Mouse (Mus musculus): Measurements from ENCODE around the gene Eml1. TPM values are rescaled to one million over a fixed set of nuclear protein-coding genes. Genes with fewer than 3 reads are reported as not detected.

Eml1 gene
- polyA plus RNA-seq, 1 experiment from 2014 or later = 27.8 TPM

- Histone ChIP-seq H3K4me2 (replicated peaks; ENCODE audit: low read depth) (peak overlapping the region; percentile 85), H3K27me3 (replicated peaks; ENCODE audit: control insufficient read depth, insufficient read depth, low read length) (0 out of 2 replicates have a peak, but pooled peaks cover 8% of the 10 kb centered on the region), H3K27ac (ENCODE audit: low read depth, low read length) (peak overlapping the region; percentile 65; the same call in 1 of the 2 replicates), H3K36me3 (ENCODE audit: control insufficient read depth, insufficient read depth) (no peaks in the 10 kb centered on the region), H3K4me3 (ENCODE audit: low read depth, low read length) (peak overlapping the region; percentile 59), H3K9me3 (ENCODE audit: control insufficient read depth) (no peaks in the 10 kb centered on the region), H3K4me1 (replicated peaks; ENCODE audit: control insufficient read depth, insufficient read depth, low read length) (no peaks in the 10 kb centered on the region), H3K9ac (ENCODE audit: low read depth, low read length) (peak overlapping the region; percentile 66)
- TF ChIP-seq CTCF (IDR thresholded peaks at IDR 0.05; ENCODE audit: low read depth) = no peak; the same call in none of the 2 replicates
- 4% methylated on average over 13 of the region's 14 CpGs for WGBS
- peak; percentile 29; the same call in 1 of the 2 replicates for ATAC-seq
Measured at GRCm38 (mm10) chr12:108422495-108422857, 51.7 kb downstream of the Eml1 start.

- H3K36me3 ChIP-seq (ENCODE audit: control insufficient read depth, insufficient read depth) = no peaks in the 10 kb centered on the region
- 0 out of 2 replicates have a peak, but pooled peaks cover 8% of the 10 kb centered on the region for H3K27me3 ChIP-seq (replicated peaks; ENCODE audit: control insufficient read depth, insufficient read depth, low read length)
- H3K9me3 ChIP-seq (ENCODE audit: control insufficient read depth) = no peaks in the 10 kb centered on the region
- H3K4me1 ChIP-seq (replicated peaks; ENCODE audit: control insufficient read depth, insufficient read depth, low read length) = no peaks in the 10 kb centered on the region
- WGBS = under 1% methylated on average over 71 of the region's 90 CpGs
- peak; percentile 55 for TF ChIP-seq CTCF (IDR thresholded peaks at IDR 0.05; ENCODE audit: low read depth)
- H3K4me2 ChIP-seq (replicated peaks; ENCODE audit: low read depth) = peak overlapping the region; percentile 85
- H3K27ac ChIP-seq (ENCODE audit: low read depth, low read length) = peak overlapping the region; percentile 65
- peak overlapping the region; percentile 66 for H3K9ac ChIP-seq (ENCODE audit: low read depth, low read length)
- peak; percentile 91 for ATAC-seq
- H3K4me3 ChIP-seq (ENCODE audit: low read depth, low read length) = peak overlapping the region; percentile 59
Measured at GRCm38 (mm10) chr12:108422858-108423631, 52.3 kb downstream of the Eml1 start.

GRCm38 (mm10) chr12:108430964-108431363, 60.2 kb downstream of the Eml1 start:
- 71% methylated on average over 3 of the region's 3 CpGs for WGBS

GRCm38 (mm10) chr12:108431714-108432113, 61.0 kb downstream of the Eml1 start:
- no peak overlapping the region for H3K4me2 ChIP-seq (replicated peaks; ENCODE audit: low read depth)
- no peaks in the 10 kb centered on the region for H3K4me1 ChIP-seq (replicated peaks; ENCODE audit: control insufficient read depth, insufficient read depth, low read length)
- H3K9me3 ChIP-seq (ENCODE audit: control insufficient read depth) = no peaks in the 10 kb centered on the region
- no peak overlapping the region for H3K27ac ChIP-seq (ENCODE audit: low read depth, low read length)
- no peaks in the 10 kb centered on the region for H3K27me3 ChIP-seq (replicated peaks; ENCODE audit: control insufficient read depth, insufficient read depth, low read length)
- no peak for TF ChIP-seq CTCF (IDR thresholded peaks at IDR 0.05; ENCODE audit: low read depth)
- ATAC-seq = no peak
- 81% methylated on average over 6 of the region's 6 CpGs for WGBS
- no peaks in the 10 kb centered on the region for H3K36me3 ChIP-seq (ENCODE audit: control insufficient read depth, insufficient read depth)
- H3K9ac ChIP-seq (ENCODE audit: low read depth, low read length) = no peak overlapping the region
- H3K4me3 ChIP-seq (ENCODE audit: low read depth, low read length) = no peak overlapping the region

More at GRCm38 (mm10) chr12:108430964-108431363, 60.2 kb downstream of the Eml1 start:
- no peak for TF ChIP-seq CTCF (IDR thresholded peaks at IDR 0.05; ENCODE audit: low read depth)
- Histone ChIP-seq H3K4me2 (replicated peaks; ENCODE audit: low read depth) (no peak overlapping the region), H3K9me3 (ENCODE audit: control insufficient read depth) (no peaks in the 10 kb centered on the region), H3K27me3 (replicated peaks; ENCODE audit: control insufficient read depth, insufficient read depth, low read length) (no peaks in the 10 kb centered on the region), H3K36me3 (ENCODE audit: control insufficient read depth, insufficient read depth) (no peaks in the 10 kb centered on the region), H3K4me3 (ENCODE audit: low read depth, low read length) (no peak overlapping the region), H3K9ac (ENCODE audit: low read depth, low read length) (no peak overlapping the region), H3K4me1 (replicated peaks; ENCODE audit: control insufficient read depth, insufficient read depth, low read length) (no peaks in the 10 kb centered on the region), H3K27ac (ENCODE audit: low read depth, low read length) (no peak overlapping the region)
- ATAC-seq = no peak

GRCm38 (mm10) chr12:108432578-108432977, 61.8 kb downstream of the Eml1 start:
- ATAC-seq = no peak
- no peak for TF ChIP-seq CTCF (IDR thresholded peaks at IDR 0.05; ENCODE audit: low read depth)
- WGBS = 67% methylated on average over 5 of the region's 5 CpGs
- no peaks in the 10 kb centered on the region for H3K36me3 ChIP-seq (ENCODE audit: control insufficient read depth, insufficient read depth)
- no peaks in the 10 kb centered on the region for H3K9me3 ChIP-seq (ENCODE audit: control insufficient read depth)
- H3K27ac ChIP-seq (ENCODE audit: low read depth, low read length) = no peak overlapping the region
- H3K4me3 ChIP-seq (ENCODE audit: low read depth, low read length) = no peak overlapping the region
- no peaks in the 10 kb centered on the region; the same call in 1 of the 2 replicates for H3K4me1 ChIP-seq (replicated peaks; ENCODE audit: control insufficient read depth, insufficient read depth, low read length)
- H3K4me2 ChIP-seq (replicated peaks; ENCODE audit: low read depth) = no peak overlapping the region
- H3K27me3 ChIP-seq (replicated peaks; ENCODE audit: control insufficient read depth, insufficient read depth, low read length) = no peaks in the 10 kb centered on the region
- no peak overlapping the region for H3K9ac ChIP-seq (ENCODE audit: low read depth, low read length)

- Histone ChIP-seq H3K4me3 (ENCODE audit: low read depth, low read length) (no peak overlapping the region), H3K27ac (ENCODE audit: low read depth, low read length) (no peak overlapping the region), H3K27me3 (replicated peaks; ENCODE audit: control insufficient read depth, insufficient read depth, low read length) (no peaks in the 10 kb centered on the region), H3K9ac (ENCODE audit: low read depth, low read length) (no peak overlapping the region), H3K9me3 (ENCODE audit: control insufficient read depth) (no peaks in the 10 kb centered on the region), H3K4me1 (replicated peaks; ENCODE audit: control insufficient read depth, insufficient read depth, low read length) (no peaks in the 10 kb centered on the region; the same call in 1 of the 2 replicates), H3K36me3 (ENCODE audit: control insufficient read depth, insufficient read depth) (no peaks in the 10 kb centered on the region), H3K4me2 (replicated peaks; ENCODE audit: low read depth) (no peak overlapping the region)
- ATAC-seq = no peak
- no peak for TF ChIP-seq CTCF (IDR thresholded peaks at IDR 0.05; ENCODE audit: low read depth)
- 72% methylated on average over 16 of the region's 16 CpGs for WGBS
Measured at GRCm38 (mm10) chr12:108433030-108433429, 62.3 kb downstream of the Eml1 start.
